Mouse (Mus musculus) left cerebral cortex, postnatal 14 days (tissue): ENCODE results near the gene Zfp423. TPM values are rescaled to one million over a fixed set of nuclear protein-coding genes. Genes with fewer than 3 reads are reported as not detected.
A peak's percentile ranks its signal among the peaks of the same experiment; 100 is the strongest.

Source experiments
- DNase-seq, 2 experiments: peaks; one replicate each; pipeline ENCODE4 v3.0.0; 2021 to 2022; ENCODE audit warnings: low spot score in 2 of 2, mixed read lengths in 1 of 2
- intact Hi-C: fragments of 180-260 bp; cut with DNase I; formaldehyde crosslinking; loops from one replicate; pipeline ENCODE4 v1.15.1; 2025
- total RNA-seq, 2 experiments: library from RNA; stranded (reverse); gene quantifications; 2 replicates each; pipeline ENCODE4 v1.2.3; 2021

Zfp423 gene
- total RNA-seq, 2 experiments from 2014 or later, result 20.4 to 27.4 TPM

DNA sequence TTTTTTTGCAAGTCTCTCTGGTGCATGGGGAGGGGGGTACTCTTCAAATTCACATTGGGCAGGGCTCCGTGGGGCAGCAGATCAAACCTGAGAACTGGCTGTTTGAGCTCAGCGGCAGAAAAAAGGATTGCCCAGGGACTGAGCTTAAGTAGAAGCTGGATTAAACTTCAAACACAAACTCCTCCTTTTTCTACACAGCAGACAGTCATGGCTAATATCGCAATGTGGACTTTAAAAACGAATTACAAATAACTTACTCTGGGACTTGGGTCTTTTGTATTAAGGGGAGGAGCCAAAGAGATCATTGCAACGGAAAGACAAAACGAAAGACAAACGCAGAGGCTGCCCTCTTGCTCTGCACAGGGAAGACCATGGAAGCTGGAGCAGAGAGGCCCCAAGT, 136.2 kb downstream of the Zfp423 start:
- no peak for DNase-seq
- intact Hi-C loops, result no loop called here

- intact Hi-C loops, result no loop called here
- DNase-seq, result no peak
Measured at GRCm38 (mm10) chr8:87822690-87823089, 136.7 kb downstream of the Zfp423 start.

- intact Hi-C loops, result no loop called here
- no peak for DNase-seq
Measured at GRCm38 (mm10) chr8:87822175-87822574, 137.2 kb downstream of the Zfp423 start.

DNA sequence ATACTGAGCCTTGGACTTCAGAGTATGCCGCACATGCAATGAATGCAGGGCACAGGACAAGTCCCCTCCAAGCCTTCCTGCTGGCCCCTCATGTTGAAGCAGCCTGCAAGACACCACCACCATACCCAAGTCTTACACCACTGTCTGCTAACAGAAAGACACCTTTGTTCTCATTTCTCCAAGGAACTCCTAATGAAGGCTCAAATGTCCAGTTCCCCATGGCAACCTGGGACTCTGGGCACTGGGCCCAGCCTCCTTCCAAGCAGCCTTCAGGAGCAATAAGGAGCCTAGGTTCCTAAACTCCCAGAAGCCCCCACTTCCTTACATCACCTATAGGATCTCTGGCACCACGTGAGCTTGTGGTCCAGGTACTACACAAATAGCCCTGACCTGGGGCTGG, 137.7 kb downstream of the Zfp423 start:
- intact Hi-C loops, result no loop called here

DNA sequence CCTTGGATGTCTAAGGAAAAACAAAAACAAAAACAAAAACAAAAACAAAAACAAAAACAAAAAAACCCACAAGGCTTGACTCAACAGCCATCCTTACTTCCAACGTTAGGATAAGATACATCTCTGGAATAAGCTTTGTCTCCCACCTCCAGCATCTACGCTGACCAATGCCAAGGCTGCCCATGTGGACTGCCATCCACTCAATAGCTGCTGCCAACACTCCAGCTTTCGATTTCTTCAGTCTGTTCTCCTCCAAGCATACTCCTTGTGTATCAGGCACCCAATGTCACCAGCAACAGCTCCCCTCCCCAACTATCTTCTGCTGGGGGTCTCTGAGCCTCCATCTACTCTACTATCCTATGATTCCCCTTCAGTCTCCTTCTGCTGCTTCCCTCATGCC, 140.1 kb downstream of the Zfp423 start:
- intact Hi-C loops, result no loop called here
- DNase-seq, result no peak

More for the DNA sequence above, 137.7 kb downstream of the Zfp423 start:
- no peak for DNase-seq

GRCm38 (mm10) chr8:87818506-87818905, 140.9 kb downstream of the Zfp423 start:
- DNase-seq, result no peak
- intact Hi-C loops, result no loop called here

- intact Hi-C loops, result no loop called here
- no peak for DNase-seq
Measured at GRCm38 (mm10) chr8:87816141-87816540, 143.3 kb downstream of the Zfp423 start.

DNA sequence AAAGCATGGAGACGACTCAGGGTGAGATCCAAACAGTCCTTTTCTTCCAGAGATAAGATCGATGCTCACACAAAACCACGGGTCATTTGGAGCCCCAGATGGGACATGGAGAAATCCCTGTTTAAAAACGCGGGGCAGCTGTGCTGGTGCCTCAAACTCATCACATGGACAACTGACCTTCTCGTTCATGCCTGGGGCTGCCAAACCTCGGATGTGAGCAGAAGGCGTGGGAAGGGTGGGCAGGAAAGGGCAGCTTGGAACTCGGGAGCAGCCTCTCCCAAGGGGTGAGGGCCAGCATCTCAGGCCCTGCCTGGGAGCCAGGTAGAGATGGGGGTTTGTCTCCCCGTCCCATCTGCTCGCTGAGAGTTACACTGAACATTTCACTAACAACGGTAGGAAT, 146.7 kb downstream of the Zfp423 start:
- DNase-seq, result no peak
- intact Hi-C loops, result no loop called here

DNA sequence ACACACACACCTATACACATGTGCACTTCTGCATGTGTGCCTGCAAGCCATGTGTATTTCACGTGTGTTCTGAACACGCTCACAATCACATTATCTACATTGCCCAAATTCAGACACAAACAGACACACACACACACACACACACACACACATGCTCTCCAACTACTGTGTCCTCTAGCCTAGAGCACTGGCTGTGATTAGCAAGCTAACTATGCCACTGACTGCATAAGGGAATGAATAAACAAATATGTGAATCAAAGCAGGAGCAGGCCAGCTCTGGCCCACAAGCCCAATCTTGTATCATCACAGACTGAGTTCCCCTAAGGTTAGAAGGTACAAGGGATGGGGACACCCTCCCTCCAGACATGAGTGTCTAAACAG, 147.3 kb downstream of the Zfp423 start:
- intact Hi-C loops, result no loop called here
- no peak for DNase-seq

GRCm38 (mm10) chr8:87811399-87812068, 147.9 kb downstream of the Zfp423 start:
- peak; percentile 80 to 94 for DNase-seq
- intact Hi-C loops, result no loop called here

DNA sequence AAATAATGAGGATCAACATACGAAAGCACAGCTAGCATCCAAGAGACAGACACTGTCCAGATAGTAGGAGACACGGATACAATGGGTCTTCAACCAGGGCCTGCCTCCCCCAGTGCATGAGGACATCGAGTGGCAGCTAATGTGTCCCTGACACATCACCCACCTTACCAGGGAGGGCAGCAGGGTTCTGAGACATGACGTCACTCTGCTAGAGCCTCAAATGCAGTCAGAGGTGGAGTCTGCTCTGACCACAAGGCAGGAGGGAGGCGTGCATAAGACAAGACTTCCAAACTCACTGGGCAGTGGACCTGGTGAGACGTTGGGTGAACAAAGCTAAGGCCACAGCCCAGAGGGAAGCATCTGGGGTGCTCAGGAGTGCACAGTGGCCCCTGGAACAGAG, 148.6 kb downstream of the Zfp423 start:
- intact Hi-C loops, result no loop called here

GRCm38 (mm10) chr8:87804327-87804900, 155.0 kb downstream of the Zfp423 start:
- intact Hi-C loops, result no loop called here
- DNase-seq, result no peak

More for the DNA sequence above, 148.6 kb downstream of the Zfp423 start:
- DNase-seq, result no peak

GRCm38 (mm10) chr8:87803437-87803836, 156.0 kb downstream of the Zfp423 start:
- intact Hi-C loops, result no loop called here

GRCm38 (mm10) chr8:87802571-87802970, 156.8 kb downstream of the Zfp423 start:
- intact Hi-C loops, result no loop called here
- DNase-seq, result no peak

More at GRCm38 (mm10) chr8:87803437-87803836, 156.0 kb downstream of the Zfp423 start:
- DNase-seq, result no peak

DNA sequence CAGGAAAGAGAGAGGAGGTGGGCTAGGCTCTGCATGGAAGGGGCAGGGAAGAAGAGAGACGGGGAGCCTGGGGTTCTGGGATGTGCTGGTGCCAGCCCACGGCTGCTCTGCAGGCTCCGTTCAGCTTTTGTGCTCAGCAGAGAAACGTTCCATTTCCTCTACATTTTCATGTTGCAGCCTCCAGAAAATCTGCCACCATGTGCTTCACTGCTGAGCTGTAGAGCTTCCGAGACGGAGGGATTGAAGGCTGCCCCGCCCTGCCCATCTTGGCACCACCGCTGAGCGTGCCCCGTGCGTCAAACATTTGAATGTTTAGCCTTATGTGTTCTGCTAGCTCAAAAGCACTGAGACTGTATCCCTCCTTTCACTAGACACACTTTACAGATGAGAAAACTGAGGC, 159.3 kb downstream of the Zfp423 start:
- DNase-seq, result peak; percentile 46 to 63
- intact Hi-C loops, result no loop called here

- intact Hi-C loops, result no loop called here
- peak in 1 of 2 experiments; percentile 16 for DNase-seq
Measured at GRCm38 (mm10) chr8:87796234-87796633, 163.2 kb downstream of the Zfp423 start.

- DNase-seq, result peak in 1 of 2 experiments; percentile 9
- intact Hi-C loops, result no loop called here
Measured at GRCm38 (mm10) chr8:87794639-87795038, 164.8 kb downstream of the Zfp423 start.

- DNase-seq, result no peak
- intact Hi-C loops, result no loop called here
Measured at GRCm38 (mm10) chr8:87791103-87791502, 168.3 kb downstream of the Zfp423 start.

DNA sequence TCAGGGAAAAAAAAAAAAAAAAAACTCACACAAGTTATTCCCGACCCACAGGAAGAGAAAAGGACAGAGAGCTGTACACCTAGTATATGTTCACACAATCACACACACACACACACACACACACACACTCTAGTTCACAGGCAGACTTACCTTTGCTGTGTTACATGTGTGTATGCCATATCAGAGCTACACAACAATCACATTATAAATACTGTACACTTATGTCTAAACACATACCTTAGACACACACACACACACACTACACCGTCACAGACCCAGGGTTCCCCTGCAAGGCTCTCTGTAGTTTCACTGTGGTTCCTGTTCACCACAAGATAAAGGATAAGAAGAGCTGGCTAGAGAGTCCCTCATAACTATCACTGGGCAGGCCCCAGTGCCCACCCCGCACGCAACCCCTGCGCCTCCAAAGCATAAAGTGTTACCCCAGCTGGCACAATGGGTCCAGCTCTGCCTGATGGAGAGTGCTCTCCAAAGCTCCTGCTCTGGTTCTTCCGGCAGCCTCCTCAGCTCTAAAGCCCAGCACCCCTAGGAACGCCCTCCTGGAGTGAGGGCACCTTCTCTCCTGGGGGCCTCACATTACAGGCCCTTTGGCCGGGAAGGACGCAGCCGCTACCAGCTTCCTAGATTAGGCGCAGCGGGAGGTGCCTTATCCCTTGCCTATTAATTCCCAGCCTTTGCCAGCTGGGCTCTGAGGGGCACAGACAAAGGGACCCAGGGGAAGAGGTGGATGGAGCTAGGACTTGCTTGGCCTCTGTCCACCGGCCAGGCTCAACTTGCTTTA, 174.6 kb downstream of the Zfp423 start:
- intact Hi-C loops, result no loop called here
- DNase-seq, result no peak

DNA sequence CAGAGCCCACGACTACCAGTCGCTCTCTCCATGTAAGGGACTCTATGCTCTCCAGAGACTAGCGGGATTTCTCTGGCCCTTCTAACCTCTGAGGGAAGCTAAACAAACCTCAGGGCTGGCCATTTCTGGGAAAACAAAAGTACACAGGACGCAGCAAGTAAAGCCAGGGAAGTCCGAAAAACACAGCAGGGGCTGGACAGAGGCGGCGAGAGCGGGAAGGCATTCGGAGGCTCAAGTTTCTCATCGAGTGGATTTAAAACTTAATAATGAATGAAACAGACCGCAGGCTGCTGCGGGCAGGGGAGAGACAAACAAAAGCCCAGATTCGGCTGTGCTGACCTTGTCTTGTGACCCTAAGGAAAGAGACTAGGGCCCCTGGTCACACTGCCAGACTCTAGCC, 175.2 kb downstream of the Zfp423 start:
- intact Hi-C loops, result no loop called here
- no peak for DNase-seq

- intact Hi-C loops, result no loop called here
- DNase-seq, result no peak
Measured at GRCm38 (mm10) chr8:87783198-87783597, 176.2 kb downstream of the Zfp423 start.
